Mouse (Mus musculus) CH12.LX (cell line): Measurements from ENCODE around the gene Rab36. TPM values are rescaled to one million over a fixed set of nuclear protein-coding genes. Genes with fewer than 3 reads are reported as not detected.

Experiments
- DNase-seq: peaks from one replicate; pipeline ENCODE4 v3.0.0-alpha.2; 2013; ENCODE audit errors: extremely low read depth
- H3K27ac ChIP-seq: 2 replicates; pipeline ENCODE4 v1.5.1; 2012; ENCODE audit warnings: low read depth, mild to moderate bottlenecking, control low read depth, moderate library complexity; ENCODE audit not compliant: insufficient read depth
- H3K27me3 ChIP-seq: replicated peaks from 2 replicates; pipeline ENCODE3; 2012; ENCODE audit warnings: inconsistent platforms
- H3K36me3 ChIP-seq, 2 experiments: replicated peaks in 1 of 2; 2 replicates each; pipeline versions ENCODE3 to v1.6.1; 2012; ENCODE audit warnings: inconsistent platforms in 1 of 2, low read length in 1 of 2, mild to moderate bottlenecking in 1 of 2, mixed read lengths in 1 of 2, moderate library complexity in 1 of 2; ENCODE audit not compliant: control insufficient read depth in 1 of 2, insufficient read depth in 1 of 2
- H3K4me1 ChIP-seq, 2 experiments: 2 replicates each; pipeline ENCODE4 v1.6.1; 2012; ENCODE audit warnings: inconsistent platforms in 1 of 2, moderate library complexity in 1 of 2; ENCODE audit not compliant: insufficient read depth in 2 of 2, control insufficient read depth in 1 of 2
- H3K4me2 ChIP-seq: 2 replicates; pipeline ENCODE4 v1.6.1; 2012; ENCODE audit warnings: low read depth, mild to moderate bottlenecking, control low read depth; ENCODE audit not compliant: poor library complexity, insufficient read depth, severe bottlenecking
- H3K4me3 ChIP-seq, 3 experiments: fragments of 150-350 bp in 1 of 3; sonication (generic) in 1 of 3; replicated peaks in 1 of 3; 2 replicates each; pipeline versions ENCODE3 to v1.5.1; 2011 to 2012; ENCODE audit warnings: low read depth in 2 of 3, low read length in 2 of 3, mild to moderate bottlenecking in 2 of 3, moderate library complexity in 2 of 3, control low read depth in 1 of 3, improper control_type of control experiment in 1 of 3, inconsistent platforms in 1 of 3, mixed read lengths in 1 of 3; ENCODE audit not compliant: poor library complexity in 1 of 3
- H3K79me2 ChIP-seq: replicated peaks from 2 replicates; pipeline ENCODE4 v1.6.1; 2012; ENCODE audit warnings: mild to moderate bottlenecking, moderate library complexity; ENCODE audit not compliant: control insufficient read depth, poor library complexity, insufficient read depth, severe bottlenecking; ENCODE audit errors: extremely low read depth
- H3K9ac ChIP-seq: 2 replicates; pipeline ENCODE4 v1.6.1; 2012; ENCODE audit warnings: low read depth, mild to moderate bottlenecking, control low read depth, moderate library complexity; ENCODE audit not compliant: insufficient read depth
- H3K9me3 ChIP-seq: replicated peaks from 2 replicates; pipeline ENCODE3; 2012; ENCODE audit warnings: low read length, inconsistent platforms, mixed read lengths
- BHLHE40 ChIP-seq: IDR thresholded peaks from 2 replicates; pipeline ENCODE4 v1.6.1; 2011; ENCODE audit warnings: mild to moderate bottlenecking, low read depth, low read length, improper control_type of control experiment
- CHD1 ChIP-seq: IDR thresholded peaks from 2 replicates; pipeline ENCODE4 v1.6.1; 2012; ENCODE audit warnings: low read depth, low read length, improper control_type of control experiment, inconsistent platforms
- ELF1 ChIP-seq: IDR thresholded peaks from 2 replicates; pipeline ENCODE4 v1.6.1; 2014; ENCODE audit warnings: low read depth, mild to moderate bottlenecking, inconsistent platforms, low read length, improper control_type of control experiment
- EP300 ChIP-seq: IDR thresholded peaks from 2 replicates; pipeline ENCODE4 v1.6.1; 2011; ENCODE audit warnings: low read length, improper control_type of control experiment
- IRF4 ChIP-seq: IDR thresholded peaks from 2 replicates; pipeline ENCODE4 v1.6.1; 2014; ENCODE audit warnings: low read depth, mild to moderate bottlenecking, inconsistent platforms, low read length, improper control_type of control experiment
- JUN ChIP-seq: IDR thresholded peaks from 2 replicates; pipeline ENCODE4 v1.6.1; 2011; ENCODE audit warnings: low read depth, mild to moderate bottlenecking, low read length, improper control_type of control experiment, moderate library complexity; ENCODE audit not compliant: insufficient read depth
- JUND ChIP-seq: conservative IDR thresholded peaks from 2 replicates; pipeline ENCODE4 v1.6.1; 2011; ENCODE audit warnings: low read depth, low read length, improper control_type of control experiment
- MAFK ChIP-seq: IDR thresholded peaks from 2 replicates; pipeline ENCODE4 v1.6.1; 2011; ENCODE audit warnings: low read length, improper control_type of control experiment; ENCODE audit not compliant: insufficient replicate concordance
- MAX ChIP-seq: IDR thresholded peaks from 2 replicates; pipeline ENCODE4 v1.6.1; 2011; ENCODE audit warnings: low read length, improper control_type of control experiment
- MYC ChIP-seq: IDR thresholded peaks from 2 replicates; pipeline ENCODE4 v1.6.1; 2011; ENCODE audit warnings: low read depth, mild to moderate bottlenecking, improper control_type of control experiment, low read length
- NELFE ChIP-seq: IDR thresholded peaks from 2 replicates; pipeline ENCODE4 v1.6.1; 2011; ENCODE audit warnings: low read depth, low read length, improper control_type of control experiment
- NRF1 ChIP-seq: IDR thresholded peaks from 2 replicates; pipeline ENCODE4 v1.6.1; 2014; ENCODE audit warnings: low read depth, mild to moderate bottlenecking, inconsistent platforms, low read length, improper control_type of control experiment, moderate library complexity
- PAX5 ChIP-seq: IDR thresholded peaks from 2 replicates; pipeline ENCODE4 v1.6.1; 2012; ENCODE audit warnings: low read length, inconsistent platforms, mixed read lengths
- POLR2A ChIP-seq: IDR thresholded peaks from 2 replicates; pipeline ENCODE4 v1.6.1; 2011; ENCODE audit warnings: low read depth, mild to moderate bottlenecking, improper control_type of control experiment, low read length
- RAD21 ChIP-seq: IDR thresholded peaks from 2 replicates; pipeline ENCODE4 v1.6.1; 2011; ENCODE audit warnings: low read depth, mild to moderate bottlenecking, low read length, improper control_type of control experiment, moderate library complexity
- RCOR1 ChIP-seq: conservative IDR thresholded peaks from 2 replicates; pipeline ENCODE4 v1.6.1; 2012; ENCODE audit warnings: low read depth, mild to moderate bottlenecking, inconsistent platforms, low read length, improper control_type of control experiment
- TCF12 ChIP-seq: IDR thresholded peaks from 2 replicates; pipeline ENCODE4 v1.6.1; 2014; ENCODE audit warnings: low read depth, mild to moderate bottlenecking, inconsistent platforms, low read length, improper control_type of control experiment
- UBTF ChIP-seq: IDR thresholded peaks from 2 replicates; pipeline ENCODE4 v1.6.1; 2012; ENCODE audit warnings: low read depth, mild to moderate bottlenecking, inconsistent platforms, low read length, improper control_type of control experiment, moderate library complexity
- USF2 ChIP-seq: conservative IDR thresholded peaks from 2 replicates; pipeline ENCODE4 v1.6.1; 2011; ENCODE audit warnings: low read depth, low read length, improper control_type of control experiment
- ZKSCAN1 ChIP-seq: IDR thresholded peaks from 2 replicates; pipeline ENCODE4 v1.6.1; 2012; ENCODE audit warnings: low read depth, inconsistent platforms, low read length, improper control_type of control experiment, borderline replicate concordance
- ZNF384 ChIP-seq: IDR thresholded peaks from 2 replicates; pipeline ENCODE4 v1.6.1; 2012; ENCODE audit warnings: low read depth, low read length, improper control_type of control experiment, inconsistent platforms
- dilution Hi-C: fragments of 300-500 bp; cut with MboI; formaldehyde crosslinking; loops from 2 replicates; pipeline ENCODE4 v1.14.3; 2020; ENCODE audit warnings: low sequenced_read_pairs; ENCODE audit not compliant: extremely low pct_unique_long_range_greater_than_20kb, extremely low pct_ligation_motif_present
- in situ Hi-C: fragments of 300-500 bp; cut with MboI; formaldehyde crosslinking; loops from 3 replicates; pipeline ENCODE4 v1.14.3; 2019; ENCODE audit warnings: low sequenced_read_pairs, low pct_ligation_motif_present, low pct_unique_long_range_greater_than_20kb, mixed read lengths
- polyA plus RNA-seq: library from polyadenylated mRNA; unstranded; fragments of >175 nt; gene quantifications from 2 replicates; pipeline ENCODE4 v1.2.1, GENCODE M21; 2012; ENCODE audit warnings: low read depth; ENCODE audit not compliant: insufficient read length
- total RNA-seq, 2 experiments: library from RNA; depleted of rRNA; stranded (reverse); fragments of 300-350 nt in 1 of 2; fragments of >200 nt in 1 of 2; gene quantifications; 2 replicates each; pipeline ENCODE4 v1.2.3; 2012 to 2014

The Rab36 gene
- total and polyA plus RNA-seq, 3 experiments: 0.34 to 1.2 (median 0.59) TPM

DNA sequence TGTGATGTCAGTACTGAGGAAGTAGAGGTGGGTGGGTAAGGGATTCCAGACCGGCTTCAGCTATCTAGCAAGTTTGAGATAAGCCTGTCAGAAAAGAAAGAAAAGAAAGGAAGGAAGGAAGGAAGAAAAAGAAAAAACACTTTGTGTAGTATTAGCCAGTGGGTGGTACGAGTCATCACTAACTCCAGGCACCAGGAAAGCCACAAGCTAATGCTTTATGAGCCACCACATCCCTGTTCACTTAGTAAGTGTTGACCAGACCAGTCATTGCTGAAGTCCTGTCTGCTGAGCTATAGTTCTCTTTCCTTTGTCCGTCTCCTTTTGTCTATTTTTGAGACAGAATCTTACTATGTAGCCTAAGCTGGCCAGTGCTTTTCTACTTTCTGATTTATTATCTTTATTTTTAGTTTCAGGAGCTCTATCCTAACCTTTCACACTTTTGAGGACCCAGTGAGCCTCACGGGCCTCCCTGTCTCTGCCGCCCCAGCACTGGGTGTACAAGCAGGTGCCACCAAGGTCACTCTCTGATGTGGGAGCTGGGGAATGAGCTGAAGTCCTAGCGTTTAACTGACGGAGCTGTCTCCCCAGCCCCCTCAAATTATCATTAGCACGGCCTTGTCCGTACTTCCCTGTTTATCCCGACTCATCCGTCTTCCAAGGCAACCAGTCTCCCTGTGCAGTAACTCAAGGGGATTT, 33.6 kb downstream of the Rab36 start:
- H3K79me2 ChIP-seq: peaks cover 25% of the 10 kb centered on the region
- in situ Hi-C loops: no loop called here
- dilution Hi-C loops: no loop called here

GRCm38 (mm10) chr10:75075665-75076064, 38.8 kb downstream of the Rab36 start:
- DNase-seq: no peak
- dilution Hi-C loops: no loop called here
- Histone ChIP-seq H3K9ac (no peak overlapping the region), H3K4me2 (no peak overlapping the region), H3K27ac (no peak overlapping the region), H3K79me2 (no peaks in the 10 kb centered on the region; the same call in 1 of the 2 replicates), H3K4me3 (no peak overlapping the region), H3K36me3 (peaks cover 14 to 67% of the 10 kb centered on the region in 2 experiments)
- no peak for TF ChIP-seq JUND
- TF ChIP-seq PAX5: no peak
- TF ChIP-seq ELF1: no peak
- no peak for TF ChIP-seq ZKSCAN1
- no peak for TF ChIP-seq RCOR1
- TF ChIP-seq MAFK: no peak
- no peak for TF ChIP-seq ZNF384
- no peak for TF ChIP-seq MAX
- no peak for TF ChIP-seq NELFE
- TF ChIP-seq NRF1: no peak
- TF ChIP-seq POLR2A: no peak
- no peak for TF ChIP-seq BHLHE40
- TF ChIP-seq TCF12: no peak
- TF ChIP-seq USF2: no peak
- no peak for TF ChIP-seq UBTF
- no peak for TF ChIP-seq MYC
- no peak for TF ChIP-seq IRF4
- TF ChIP-seq, all 38 proteins: peak for 0
- in situ Hi-C loops: no loop called here
- Histone ChIP-seq H3K9me3 (no peaks in the 10 kb centered on the region), H3K27me3 (no peaks in the 10 kb centered on the region), H3K4me1 (peaks cover 9 to 70% of the 10 kb centered on the region in 2 experiments; a peak in 3 of 4 replicates)

More for the DNA sequence above, 33.6 kb downstream of the Rab36 start:
- no peaks in the 10 kb centered on the region for H3K27me3 ChIP-seq
- H3K9ac ChIP-seq: no peak overlapping the region
- H3K36me3 ChIP-seq: peaks cover 10 to 67% of the 10 kb centered on the region in 2 experiments
- no peak for DNase-seq
- no peaks in the 10 kb centered on the region for H3K9me3 ChIP-seq
- no peak overlapping the region for H3K4me2 ChIP-seq
- no peak overlapping the region for H3K4me3 ChIP-seq
- peak; percentile 31; the same call in 1 of the 2 replicates for TF ChIP-seq IRF4
- 0 out of 2 replicates have a peak, but pooled peaks have one; percentile 23 for TF ChIP-seq BHLHE40
- peak; percentile 40 for TF ChIP-seq EP300
- TF ChIP-seq RAD21: no peak
- TF ChIP-seq CHD1: no peak
- peak; percentile 6; the same call in 1 of the 2 replicates for TF ChIP-seq JUN
- H3K4me1 ChIP-seq: peaks cover 9 to 68% of the 10 kb centered on the region in 2 experiments
- no peak overlapping the region for H3K27ac ChIP-seq
